Mouse (Mus musculus) hindbrain, postnatal 0 days (tissue): ENCODE results near the gene Mpdu1. TPM values are rescaled to one million over a fixed set of nuclear protein-coding genes. Genes with fewer than 3 reads are reported as not detected.
A peak's percentile ranks its signal among the peaks of the same experiment; 100 is the strongest.

ENCODE experiments used
- ATAC-seq: fragments of 200-750 bp; cut with Nextera tagmentation; 2 replicates; pipeline ENCODE4 v1.8.0; 2017; ENCODE audit warnings: mild to moderate bottlenecking, moderate TSS enrichment, moderate library complexity
- DNase-seq: peaks from one replicate; pipeline ENCODE4 v3.0.0-alpha.2; 2015; ENCODE audit warnings: low spot score
- H3K27ac ChIP-seq: fragments of 300-500 bp; sonication (generic); 2 replicates; pipeline ENCODE4 v1.5.1; 2014; ENCODE audit warnings: mild to moderate bottlenecking
- H3K27me3 ChIP-seq: fragments of 300-500 bp; sonication (generic); 2 replicates; pipeline ENCODE4 v1.6.1; 2014; ENCODE audit warnings: low read length, mixed read lengths; ENCODE audit not compliant: insufficient read depth
- H3K36me3 ChIP-seq: fragments of 300-500 bp; sonication (generic); 2 replicates; pipeline ENCODE4 v1.6.1; 2014; ENCODE audit warnings: low read length, mixed read lengths; ENCODE audit not compliant: insufficient read depth
- H3K4me1 ChIP-seq: fragments of 300-500 bp; sonication (generic); 2 replicates; pipeline ENCODE4 v1.6.1; 2014; ENCODE audit warnings: antibody characterized with exemption, low read length, mixed read lengths; ENCODE audit not compliant: insufficient read depth
- H3K4me2 ChIP-seq: fragments of 300-500 bp; sonication (generic); 2 replicates; pipeline ENCODE4 v1.6.1; 2014; ENCODE audit warnings: low read depth, mild to moderate bottlenecking, low read length, moderate library complexity, mixed read lengths
- H3K4me3 ChIP-seq: fragments of 300-500 bp; sonication (generic); 2 replicates; pipeline ENCODE4 v1.5.1; 2014; ENCODE audit warnings: low read length
- H3K9ac ChIP-seq: fragments of 300-500 bp; sonication (generic); replicated peaks from 2 replicates; pipeline ENCODE4 v1.6.1; 2014; ENCODE audit warnings: mild to moderate bottlenecking, low read length, moderate library complexity, mixed read lengths
- H3K9me3 ChIP-seq: fragments of 300-500 bp; sonication (generic); 2 replicates; pipeline ENCODE4 v1.6.1; 2016; ENCODE audit warnings: low read length, mixed read lengths
- CTCF ChIP-seq: IDR thresholded peaks from 2 replicates; pipeline ENCODE4 v1.5.1; 2016; ENCODE audit warnings: antibody characterized with exemption, control low read depth, low read depth
- WGBS: fragments of 180-500 bp; shearing (Covaris S2); extraction: QIAGEN DNeasy Blood & Tissue Kit; methylation state at CpG from one replicate; pipeline ENCODE4 v1.1.7; 2014; 5-methylcytosine and 5-hydroxymethylcytosine counted together
- microRNA counts: library from miRNA; unstranded; fragments of <30 nt; microRNA quantifications from one replicate; lab custom pipeline; 2015
- microRNA-seq, 2 experiments: library from miRNA; unstranded; fragments of <30 nt; microRNA quantifications; one replicate each; pipeline ENCODE4; 2016
- polyA plus RNA-seq: library from polyadenylated mRNA; unstranded; fragments of >200 nt; fragmentation: Nextera tagmentation; extraction: Ambion mirVana; gene quantifications from 2 replicates; pipeline ENCODE4 v1.2.1, GENCODE M21; 2015
- total RNA-seq: library from RNA; depleted of rRNA; stranded (reverse); fragments of >200 nt; gene quantifications from 2 replicates; pipeline ENCODE4 v1.2.3, GENCODE M21; 2014; rRNA removed

Mpdu1 gene
- total and polyA plus RNA-seq, 2 experiments from 2014 or later = 122 to 256 TPM

DNA sequence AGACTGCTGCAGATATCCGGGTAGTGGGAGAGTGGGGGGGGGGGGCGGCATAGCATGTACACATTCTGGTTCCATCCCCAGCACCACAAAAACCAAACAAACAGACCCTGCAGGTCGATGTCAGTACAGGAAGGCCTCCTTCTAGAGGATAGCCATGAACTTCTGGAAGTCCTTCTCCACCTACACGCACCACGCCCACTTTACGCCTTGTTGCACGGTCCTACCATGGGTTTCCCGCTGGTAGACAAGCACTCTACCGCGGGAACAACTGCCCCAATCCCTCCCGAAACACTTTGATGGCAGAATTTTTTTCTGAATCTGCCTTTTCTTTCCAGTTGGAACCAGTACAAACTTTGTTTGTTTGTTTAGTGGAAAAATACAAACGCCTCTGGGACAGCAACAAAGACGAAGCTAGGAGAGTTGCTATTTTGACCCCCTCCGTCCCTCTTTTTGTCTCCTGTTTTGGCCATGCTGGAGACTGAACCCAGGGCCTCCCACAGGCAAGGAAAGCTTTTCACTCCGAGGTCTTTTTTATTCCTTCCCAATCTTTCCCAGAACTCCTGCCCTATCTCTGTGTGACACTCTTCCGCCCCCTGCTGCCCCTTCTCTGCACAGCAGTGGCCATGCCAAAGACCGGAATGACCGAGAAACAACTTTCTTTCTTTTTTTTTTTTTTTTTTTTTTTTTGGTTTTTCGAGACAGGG, 48.7 kb downstream of the Mpdu1 start:
- peak overlapping the region; percentile 41; the same call in 1 of the 2 replicates for H3K27ac ChIP-seq
- H3K4me2 ChIP-seq = peak overlapping the region; percentile 6; the same call in 1 of the 2 replicates
- 7% methylated on average over 19 of the region's 19 CpGs for WGBS
- DNase-seq = peak; percentile 84
- H3K4me3 ChIP-seq = no peak overlapping the region
- H3K9ac ChIP-seq = no peak overlapping the region
- 0 out of 2 replicates have a peak, but pooled peaks cover 3% of the 10 kb centered on the region for H3K4me1 ChIP-seq
- H3K36me3 ChIP-seq = no peaks in the 10 kb centered on the region
- ATAC-seq = peak; percentile 60; the same call in 1 of the 2 replicates
- peak; percentile 82 for TF ChIP-seq CTCF
- H3K27me3 ChIP-seq = no peaks in the 10 kb centered on the region
- no peaks in the 10 kb centered on the region for H3K9me3 ChIP-seq

DNA sequence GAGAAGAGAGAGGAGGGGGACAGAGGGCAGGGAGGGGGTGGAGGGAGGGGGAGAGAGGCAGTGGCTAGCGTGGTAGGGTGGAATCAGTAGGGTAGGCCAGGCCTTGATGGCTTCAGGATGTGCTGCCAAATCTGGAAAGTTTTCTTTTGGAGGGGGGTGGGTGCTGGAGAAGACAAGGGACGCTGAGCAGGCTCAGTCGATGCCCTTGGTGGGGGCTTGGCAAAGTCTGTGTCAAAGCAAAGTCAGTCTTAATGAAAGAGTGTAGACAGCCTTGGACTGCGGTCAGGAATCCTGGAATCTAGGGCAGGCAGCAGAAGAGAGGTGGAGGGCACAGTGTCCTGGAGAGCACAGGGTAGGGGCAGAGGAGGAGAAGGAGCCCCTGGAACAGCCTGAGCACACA, 51.5 kb downstream of the Mpdu1 start:
- no peak overlapping the region for H3K4me3 ChIP-seq
- no peaks in the 10 kb centered on the region for H3K9me3 ChIP-seq
- 48% methylated on average over 4 of the region's 4 CpGs for WGBS
- H3K36me3 ChIP-seq = no peaks in the 10 kb centered on the region
- ATAC-seq (peak; percentile 79), DNase-seq (peak; percentile 66)
- H3K4me1 ChIP-seq = 0 out of 2 replicates have a peak, but pooled peaks cover 3% of the 10 kb centered on the region
- H3K9ac ChIP-seq = no peak overlapping the region
- no peak overlapping the region for H3K27ac ChIP-seq
- no peak overlapping the region for H3K4me2 ChIP-seq
- no peak for TF ChIP-seq CTCF
- no peaks in the 10 kb centered on the region for H3K27me3 ChIP-seq

DNA sequence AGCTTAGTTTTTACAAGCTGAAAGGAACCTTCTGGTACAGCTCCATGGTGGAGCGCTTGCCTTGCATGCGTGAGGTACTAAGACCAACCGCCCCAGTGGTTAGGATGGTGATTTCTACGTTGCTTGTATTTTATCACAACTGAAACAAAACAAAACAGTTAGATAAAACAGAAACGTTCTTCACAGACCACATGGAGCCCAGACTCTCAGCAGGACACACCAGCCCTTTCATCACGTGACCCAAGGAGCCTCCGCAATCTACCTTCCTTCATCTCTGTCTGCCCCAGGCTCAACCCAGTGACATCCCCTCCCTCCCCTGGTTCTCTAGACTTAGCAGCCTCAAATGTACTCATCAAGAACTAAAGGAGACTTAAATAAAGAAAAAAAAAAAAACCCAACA, 53.0 kb downstream of the Mpdu1 start:
- DNase-seq (no peak), ATAC-seq (no peak)
- WGBS = 60% methylated on average over 7 of the region's 7 CpGs
- no peak for TF ChIP-seq CTCF
- Histone ChIP-seq H3K4me3 (no peak overlapping the region), H3K9ac (no peak overlapping the region), H3K36me3 (no peaks in the 10 kb centered on the region), H3K4me1 (0 out of 2 replicates have a peak, but pooled peaks cover 3% of the 10 kb centered on the region), H3K4me2 (no peak overlapping the region), H3K27ac (no peak overlapping the region), H3K9me3 (no peaks in the 10 kb centered on the region), H3K27me3 (no peaks in the 10 kb centered on the region)

DNA sequence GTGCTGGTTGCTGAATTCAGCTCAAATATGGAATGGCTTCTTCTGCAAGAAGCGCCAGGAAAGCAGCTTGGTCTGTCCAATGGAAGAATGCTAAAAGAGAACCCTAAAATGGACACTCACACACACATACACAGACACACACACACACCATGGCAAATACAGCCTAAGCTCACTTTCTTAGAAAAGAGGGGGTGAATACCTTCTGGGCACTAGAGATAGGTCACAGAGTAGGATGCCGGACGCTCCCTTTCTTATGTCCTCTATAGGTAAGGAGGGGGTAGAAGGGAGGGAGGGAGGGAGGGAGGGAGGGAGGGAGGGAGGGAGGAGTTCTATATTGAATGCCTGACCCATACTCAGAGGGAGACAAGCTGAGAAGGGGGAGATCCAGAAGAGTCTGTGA, 53.9 kb downstream of the Mpdu1 start:
- no peak overlapping the region for H3K27ac ChIP-seq
- H3K27me3 ChIP-seq = no peaks in the 10 kb centered on the region
- DNase-seq (no peak), ATAC-seq (no peak)
- no peak overlapping the region for H3K4me2 ChIP-seq
- no peak overlapping the region for H3K4me3 ChIP-seq
- no peak overlapping the region for H3K9ac ChIP-seq
- H3K9me3 ChIP-seq = no peaks in the 10 kb centered on the region
- peaks cover 8% of the 10 kb centered on the region; the same call in 1 of the 2 replicates for H3K4me1 ChIP-seq
- TF ChIP-seq CTCF = no peak
- 77% methylated on average over 3 of the region's 3 CpGs for WGBS
- H3K36me3 ChIP-seq = no peaks in the 10 kb centered on the region

DNA sequence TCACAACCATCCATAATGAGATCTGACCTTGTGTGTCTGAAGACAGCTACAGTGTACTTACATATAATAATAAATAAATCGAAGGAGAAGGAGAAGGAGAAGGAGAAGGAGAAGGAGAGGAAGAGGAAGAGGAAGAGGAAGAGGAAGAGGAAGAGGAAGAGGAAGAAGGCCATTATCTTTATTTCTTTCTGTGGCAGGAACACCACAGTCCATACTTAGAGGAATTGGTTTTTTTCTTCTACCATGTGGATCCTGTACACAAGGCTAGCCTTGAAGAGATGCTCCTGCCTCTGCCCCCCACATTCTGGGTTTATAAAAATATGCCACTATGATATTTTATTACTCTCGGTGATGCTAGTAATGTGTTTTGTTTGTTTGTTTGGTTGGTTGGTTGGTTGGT, 55.6 kb downstream of the Mpdu1 start:
- no peak overlapping the region for H3K9ac ChIP-seq
- no peak overlapping the region for H3K4me2 ChIP-seq
- peaks cover 5% of the 10 kb centered on the region; the same call in 1 of the 2 replicates for H3K36me3 ChIP-seq
- no peaks in the 10 kb centered on the region for H3K9me3 ChIP-seq
- peaks cover 16% of the 10 kb centered on the region for H3K4me1 ChIP-seq
- no peak overlapping the region for H3K27ac ChIP-seq
- no peak for DNase-seq
- TF ChIP-seq CTCF = no peak
- 85% methylated on average over 2 of the region's 2 CpGs for WGBS
- H3K27me3 ChIP-seq = no peaks in the 10 kb centered on the region
- no peak for ATAC-seq
- H3K4me3 ChIP-seq = no peak overlapping the region

MicroRNAs encoded within 50 kb of the gene (microRNA counts, 519-probe panel; counts per million panel counts)
- microRNA mmu-miR-1934 (lab: Ali Mortazavi, UCI) (not detected), microRNA mmu-miR-467f (lab: Ali Mortazavi, UCI) (3,987 counts per million, percentile 70 among the panel's probes with 10 or more counts)

Small RNAs within 50 kb of the gene (microRNA-seq; reads per million reads assigned to microRNA genes)
- gene Mir1934 = 0.35 to 2.5 reads per million in 2 experiments
- gene Mir467f = 0 reads per million in 2 experiments

Other genes with a start within 250 kb of the Mpdu1 start
Only the 30 nearest of the 34 such genes appear.
- gene Dnah2, start 113.5 kb downstream of the Mpdu1 start, total RNA-seq = 3.9 and 4.9 TPM in 2 replicates
- 2.0 and 3.2 TPM in 2 replicates for gene Dnah2, start 113.5 kb downstream of the Mpdu1 start, polyA plus RNA-seq
- gene Efnb3, start 102.4 kb downstream of the Mpdu1 start, total RNA-seq = 97.9 and 111 TPM in 2 replicates
- 93.3 and 94.4 TPM in 2 replicates for gene Efnb3, start 102.4 kb downstream of the Mpdu1 start, polyA plus RNA-seq
- 16.4 and 19.4 TPM in 2 replicates for gene Wrap53, start 82.4 kb downstream of the Mpdu1 start, total RNA-seq
- gene Wrap53, start 82.4 kb downstream of the Mpdu1 start, polyA plus RNA-seq = 12.8 and 13.8 TPM in 2 replicates
- gene Trp53, start 82.3 kb downstream of the Mpdu1 start, total RNA-seq = 33.5 and 41.5 TPM in 2 replicates
- 36.6 and 37.4 TPM in 2 replicates for gene Trp53, start 82.3 kb downstream of the Mpdu1 start, polyA plus RNA-seq
- 185 and 210 TPM in 2 replicates for gene Atp1b2, start 56.7 kb downstream of the Mpdu1 start, total RNA-seq
- gene Atp1b2, start 56.7 kb downstream of the Mpdu1 start, polyA plus RNA-seq = 145 and 157 TPM in 2 replicates
- gene Shbg, start 44.7 kb downstream of the Mpdu1 start, total RNA-seq = 0.40 TPM in 1 of 2 replicates, not detected in the other
- gene Shbg, start 44.7 kb downstream of the Mpdu1 start, polyA plus RNA-seq = not detected in 2 replicates
- gene Sat2, start 40.6 kb downstream of the Mpdu1 start, total RNA-seq = 8.6 and 10.9 TPM in 2 replicates
- 35.4 and 41.4 TPM in 2 replicates for gene Sat2, start 40.6 kb downstream of the Mpdu1 start, polyA plus RNA-seq
- gene Fxr2, start 29.7 kb downstream of the Mpdu1 start, total RNA-seq = 68.5 and 79.6 TPM in 2 replicates
- gene Fxr2, start 29.7 kb downstream of the Mpdu1 start, polyA plus RNA-seq = 23.3 and 28.8 TPM in 2 replicates
- gene Sox15, start 7.3 kb downstream of the Mpdu1 start, total RNA-seq = not detected in 2 replicates
- gene Sox15, start 7.3 kb downstream of the Mpdu1 start, polyA plus RNA-seq = 0.35 and 0.40 TPM in 2 replicates
- 6.0 and 7.5 TPM in 2 replicates for gene Cd68, start 3.5 kb upstream of the Mpdu1 start, total RNA-seq
- gene Cd68, start 3.5 kb upstream of the Mpdu1 start, polyA plus RNA-seq = 10.5 and 12.0 TPM in 2 replicates
- 696 and 745 TPM in 2 replicates for gene Eif4a1, start 9.8 kb upstream of the Mpdu1 start, total RNA-seq
- gene Eif4a1, start 9.8 kb upstream of the Mpdu1 start, polyA plus RNA-seq = 427 and 463 TPM in 2 replicates
- gene Senp3, start 19.4 kb upstream of the Mpdu1 start, total RNA-seq = 68.6 and 90.4 TPM in 2 replicates
- 69.2 and 69.3 TPM in 2 replicates for gene Senp3, start 19.4 kb upstream of the Mpdu1 start, polyA plus RNA-seq
- 0.14 and 1.8 TPM in 2 replicates for gene Tnfsf13, start 23.1 kb upstream of the Mpdu1 start, total RNA-seq
- gene Tnfsf13, start 23.1 kb upstream of the Mpdu1 start, polyA plus RNA-seq = 0.76 and 0.98 TPM in 2 replicates
- gene Tnfsf12, start 33.2 kb upstream of the Mpdu1 start, total RNA-seq = 3.1 and 7.1 TPM in 2 replicates
- 5.0 and 6.0 TPM in 2 replicates for gene Tnfsf12, start 33.2 kb upstream of the Mpdu1 start, polyA plus RNA-seq
- gene Tnfsfm13, start 33.5 kb upstream of the Mpdu1 start, total RNA-seq = 0.94 and 4.6 TPM in 2 replicates
- 2.0 and 2.8 TPM in 2 replicates for gene Tnfsfm13, start 33.5 kb upstream of the Mpdu1 start, polyA plus RNA-seq
- 18.3 and 18.8 TPM in 2 replicates for gene Polr2a, start 96.0 kb upstream of the Mpdu1 start, total RNA-seq
- gene Polr2a, start 96.0 kb upstream of the Mpdu1 start, polyA plus RNA-seq = 9.1 and 10.5 TPM in 2 replicates
- 0.72 TPM in 1 of 2 replicates, not detected in the other for gene Slc35g3, start 99.3 kb upstream of the Mpdu1 start, total RNA-seq
- gene Slc35g3, start 99.3 kb upstream of the Mpdu1 start, polyA plus RNA-seq = 0.11 and 0.15 TPM in 2 replicates
- gene Zbtb4, start 103.3 kb upstream of the Mpdu1 start, total RNA-seq = 39.2 and 39.9 TPM in 2 replicates
- gene Zbtb4, start 103.3 kb upstream of the Mpdu1 start, polyA plus RNA-seq = 4.6 and 4.9 TPM in 2 replicates
- gene Chrnb1, start 133.3 kb upstream of the Mpdu1 start, total RNA-seq = 1.5 TPM in 1 of 2 replicates, not detected in the other
- 0.85 and 1.5 TPM in 2 replicates for gene Chrnb1, start 133.3 kb upstream of the Mpdu1 start, polyA plus RNA-seq
- gene Fgf11, start 139.2 kb upstream of the Mpdu1 start, total RNA-seq = 19.1 and 19.2 TPM in 2 replicates
- gene Fgf11, start 139.2 kb upstream of the Mpdu1 start, polyA plus RNA-seq = 3.8 and 4.4 TPM in 2 replicates
- gene Tmem102, start 143.0 kb upstream of the Mpdu1 start, total RNA-seq = 0.16 and 0.72 TPM in 2 replicates
- gene Tmem102, start 143.0 kb upstream of the Mpdu1 start, polyA plus RNA-seq = 1.1 and 1.5 TPM in 2 replicates
- not detected in 2 replicates for gene Gm39566, start 152.7 kb upstream of the Mpdu1 start, total RNA-seq
- gene Gm39566, start 152.7 kb upstream of the Mpdu1 start, polyA plus RNA-seq = not detected in 2 replicates
- not detected in 2 replicates for gene Spem2, start 155.8 kb upstream of the Mpdu1 start, total RNA-seq
- not detected in 2 replicates for gene Spem2, start 155.8 kb upstream of the Mpdu1 start, polyA plus RNA-seq
- gene Spem1, start 159.5 kb upstream of the Mpdu1 start, total RNA-seq = not detected in 2 replicates
- 0.28 and 0.40 TPM in 2 replicates for gene Spem1, start 159.5 kb upstream of the Mpdu1 start, polyA plus RNA-seq
- 126 and 130 TPM in 2 replicates for gene Nlgn2, start 175.1 kb upstream of the Mpdu1 start, total RNA-seq
- gene Nlgn2, start 175.1 kb upstream of the Mpdu1 start, polyA plus RNA-seq = 20.8 and 22.3 TPM in 2 replicates
- gene Tmem256, start 175.9 kb upstream of the Mpdu1 start, total RNA-seq = 119 and 153 TPM in 2 replicates
- 435 and 439 TPM in 2 replicates for gene Tmem256, start 175.9 kb upstream of the Mpdu1 start, polyA plus RNA-seq
- gene Plscr3, start 183.7 kb upstream of the Mpdu1 start, total RNA-seq = 24.7 and 26.3 TPM in 2 replicates
- 32.2 and 33.4 TPM in 2 replicates for gene Plscr3, start 183.7 kb upstream of the Mpdu1 start, polyA plus RNA-seq
- not detected in 2 replicates for gene Tnk1, start 196.1 kb upstream of the Mpdu1 start, total RNA-seq
- 0.15 TPM in 1 of 2 replicates, not detected in the other for gene Tnk1, start 196.1 kb upstream of the Mpdu1 start, polyA plus RNA-seq
- gene Tmem95, start 215.4 kb upstream of the Mpdu1 start, total RNA-seq = not detected in 2 replicates
- gene Tmem95, start 215.4 kb upstream of the Mpdu1 start, polyA plus RNA-seq = not detected in 2 replicates
- 1.7 and 2.0 TPM in 2 replicates for gene Kctd11, start 218.8 kb upstream of the Mpdu1 start, total RNA-seq
- 1.3 and 1.7 TPM in 2 replicates for gene Kctd11, start 218.8 kb upstream of the Mpdu1 start, polyA plus RNA-seq